Mouse (Mus musculus) forebrain, embryonic 15.5 days (tissue): ENCODE results near the gene Nfia. TPM values are rescaled to one million over a fixed set of nuclear protein-coding genes. Genes with fewer than 3 reads are reported as not detected.

ENCODE experiments used
- ATAC-seq: fragments of 200-750 bp; cut with Nextera tagmentation; replicated peaks from 2 replicates; pipeline ENCODE4 v1.8.0; 2017; ENCODE audit warnings: mild to moderate bottlenecking, moderate TSS enrichment, moderate library complexity
- H3K27ac ChIP-seq: fragments of 300-500 bp; sonication (generic); replicated peaks from 2 replicates; pipeline ENCODE4 v1.5.1; 2015; ENCODE audit warnings: mild to moderate bottlenecking, inconsistent platforms
- H3K27me3 ChIP-seq: fragments of 300-500 bp; sonication (generic); 2 replicates; pipeline ENCODE4 v1.6.1; 2015; ENCODE audit warnings: inconsistent platforms
- H3K36me3 ChIP-seq: fragments of 300-500 bp; sonication (generic); 2 replicates; pipeline ENCODE4 v1.6.1; 2015; ENCODE audit warnings: mild to moderate bottlenecking, inconsistent platforms
- H3K4me1 ChIP-seq: fragments of 300-500 bp; sonication (generic); 2 replicates; pipeline ENCODE4 v1.6.1; 2015; ENCODE audit warnings: inconsistent platforms
- H3K4me2 ChIP-seq: fragments of 300-500 bp; sonication (generic); replicated peaks from 2 replicates; pipeline ENCODE4 v1.6.1; 2015; ENCODE audit warnings: mild to moderate bottlenecking, inconsistent platforms
- H3K4me3 ChIP-seq: fragments of 300-500 bp; sonication (generic); 2 replicates; pipeline ENCODE4 v1.5.1; 2015; ENCODE audit warnings: mild to moderate bottlenecking, inconsistent platforms
- H3K9ac ChIP-seq: fragments of 300-500 bp; sonication (generic); replicated peaks from 2 replicates; pipeline ENCODE4 v1.6.1; 2015; ENCODE audit warnings: mild to moderate bottlenecking, inconsistent platforms
- H3K9me3 ChIP-seq: fragments of 300-500 bp; sonication (generic); 2 replicates; pipeline ENCODE4 v1.6.1; 2016; ENCODE audit warnings: inconsistent platforms
- WGBS: fragments of 180-500 bp; shearing (Covaris S2); methylation state at CpG from one replicate; pipeline ENCODE4 v1.1.7; 2015; ENCODE audit warnings: mixed read lengths; 5-methylcytosine and 5-hydroxymethylcytosine counted together
- polyA plus RNA-seq: library from polyadenylated mRNA; unstranded; fragments of >200 nt; fragmentation: Nextera tagmentation; extraction: Ambion mirVana; gene quantifications from 2 replicates; pipeline ENCODE4 v1.2.1, GENCODE M21; 2015

Nfia gene
- polyA plus RNA-seq, 1 experiment from 2014 or later: 98.3 TPM

- WGBS: 84% methylated on average over 11 of the region's 11 CpGs
- H3K4me1 ChIP-seq: peaks cover 2% of the 10 kb centered on the region
- H3K9me3 ChIP-seq: no peaks in the 10 kb centered on the region
- H3K4me3 ChIP-seq: no peak overlapping the region
- H3K27me3 ChIP-seq: no peaks in the 10 kb centered on the region
- H3K4me2 ChIP-seq: no peak overlapping the region
- ATAC-seq: no peak
- H3K36me3 ChIP-seq: no peaks in the 10 kb centered on the region
- H3K27ac ChIP-seq: no peak overlapping the region
- no peak overlapping the region for H3K9ac ChIP-seq
Measured at GRCm38 (mm10) chr4:97991395-97991794, 218.9 kb downstream of the Nfia start.

- H3K9me3 ChIP-seq: no peaks in the 10 kb centered on the region
- H3K4me2 ChIP-seq: no peak overlapping the region
- no peak overlapping the region for H3K9ac ChIP-seq
- H3K4me1 ChIP-seq: peaks cover 6% of the 10 kb centered on the region
- no peaks in the 10 kb centered on the region for H3K27me3 ChIP-seq
- H3K36me3 ChIP-seq: no peaks in the 10 kb centered on the region
- H3K27ac ChIP-seq: no peak overlapping the region
- no peak for ATAC-seq
- WGBS: 27% methylated on average over 3 of the region's 3 CpGs
- H3K4me3 ChIP-seq: no peak overlapping the region
Measured at GRCm38 (mm10) chr4:97991880-97992279, 219.3 kb downstream of the Nfia start.

GRCm38 (mm10) chr4:97995911-97996712 lies 223.6 kb downstream of the Nfia start:
- ATAC-seq: no peak
- Histone ChIP-seq H3K9me3 (no peaks in the 10 kb centered on the region), H3K36me3 (no peaks in the 10 kb centered on the region), H3K9ac (no peak overlapping the region), H3K4me2 (no peak overlapping the region), H3K4me1 (peaks cover 23% of the 10 kb centered on the region), H3K27ac (peak overlapping the region; percentile 31; the same call in 1 of the 2 replicates), H3K4me3 (no peak overlapping the region), H3K27me3 (no peaks in the 10 kb centered on the region)
- 77% methylated on average over 8 of the region's 8 CpGs for WGBS

- H3K4me3 ChIP-seq: no peak overlapping the region
- H3K27ac ChIP-seq: peak overlapping the region; percentile 31
- H3K36me3 ChIP-seq: no peaks in the 10 kb centered on the region
- H3K4me2 ChIP-seq: no peak overlapping the region
- WGBS: 67% methylated on average over 11 of the region's 11 CpGs
- peak; percentile 76 for ATAC-seq
- no peaks in the 10 kb centered on the region for H3K9me3 ChIP-seq
- no peaks in the 10 kb centered on the region for H3K27me3 ChIP-seq
- peaks cover 28% of the 10 kb centered on the region for H3K4me1 ChIP-seq
- H3K9ac ChIP-seq: no peak overlapping the region
Measured at GRCm38 (mm10) chr4:97997151-97997817, 224.8 kb downstream of the Nfia start.

- H3K36me3 ChIP-seq: no peaks in the 10 kb centered on the region
- no peak overlapping the region for H3K4me3 ChIP-seq
- no peaks in the 10 kb centered on the region for H3K27me3 ChIP-seq
- no peak overlapping the region for H3K4me2 ChIP-seq
- no peak overlapping the region for H3K9ac ChIP-seq
- peaks cover 50% of the 10 kb centered on the region for H3K4me1 ChIP-seq
- WGBS: 73% methylated on average over 5 of the region's 5 CpGs
- H3K9me3 ChIP-seq: no peaks in the 10 kb centered on the region
- H3K27ac ChIP-seq: peak overlapping the region; percentile 80
- no peak for ATAC-seq
Measured at GRCm38 (mm10) chr4:98002206-98002605, 229.7 kb downstream of the Nfia start.

GRCm38 (mm10) chr4:98003323-98004107 lies 231.0 kb downstream of the Nfia start:
- H3K4me2 ChIP-seq: no peak overlapping the region
- 13% methylated on average over 12 of the region's 12 CpGs for WGBS
- no peaks in the 10 kb centered on the region for H3K27me3 ChIP-seq
- ATAC-seq: peak; percentile 75
- H3K4me3 ChIP-seq: no peak overlapping the region
- H3K36me3 ChIP-seq: no peaks in the 10 kb centered on the region
- H3K9me3 ChIP-seq: no peaks in the 10 kb centered on the region
- 0 out of 2 replicates have a peak overlapping the region, but pooled peaks have one; percentile 0 for H3K9ac ChIP-seq
- H3K4me1 ChIP-seq: peaks cover 46% of the 10 kb centered on the region
- H3K27ac ChIP-seq: peak overlapping the region; percentile 80

GRCm38 (mm10) chr4:98004108-98004625 lies 231.6 kb downstream of the Nfia start:
- Histone ChIP-seq H3K9ac (no peak overlapping the region), H3K9me3 (no peaks in the 10 kb centered on the region), H3K27me3 (no peaks in the 10 kb centered on the region), H3K27ac (peak overlapping the region; percentile 80), H3K36me3 (no peaks in the 10 kb centered on the region), H3K4me2 (no peak overlapping the region), H3K4me3 (no peak overlapping the region), H3K4me1 (peaks cover 49% of the 10 kb centered on the region)
- peak; percentile 87 for ATAC-seq
- WGBS: 3% methylated on average over 11 of the region's 11 CpGs

- WGBS: 39% methylated on average over 6 of the region's 6 CpGs
- H3K9ac ChIP-seq: no peak overlapping the region
- no peaks in the 10 kb centered on the region for H3K9me3 ChIP-seq
- no peak for ATAC-seq
- H3K27ac ChIP-seq: peak overlapping the region; percentile 80
- H3K4me2 ChIP-seq: no peak overlapping the region
- H3K27me3 ChIP-seq: no peaks in the 10 kb centered on the region
- H3K4me1 ChIP-seq: peaks cover 56% of the 10 kb centered on the region
- no peaks in the 10 kb centered on the region for H3K36me3 ChIP-seq
- no peak overlapping the region for H3K4me3 ChIP-seq
Measured at GRCm38 (mm10) chr4:98004986-98005385, 232.5 kb downstream of the Nfia start.

GRCm38 (mm10) chr4:98008814-98009368 lies 236.4 kb downstream of the Nfia start:
- Histone ChIP-seq H3K9me3 (no peaks in the 10 kb centered on the region), H3K27me3 (no peaks in the 10 kb centered on the region), H3K36me3 (no peaks in the 10 kb centered on the region), H3K9ac (no peak overlapping the region), H3K4me3 (no peak overlapping the region), H3K27ac (peak overlapping the region; percentile 73), H3K4me2 (no peak overlapping the region), H3K4me1 (peaks cover 45% of the 10 kb centered on the region)
- 30% methylated on average over 4 of the region's 4 CpGs for WGBS
- ATAC-seq: 0 out of 2 replicates have a peak, but pooled peaks have one; percentile 12

GRCm38 (mm10) chr4:98009966-98010365 lies 237.4 kb downstream of the Nfia start:
- WGBS: 71% methylated on average over 2 of the region's 2 CpGs
- no peak overlapping the region for H3K9ac ChIP-seq
- H3K9me3 ChIP-seq: no peaks in the 10 kb centered on the region
- no peaks in the 10 kb centered on the region for H3K27me3 ChIP-seq
- peaks cover 34% of the 10 kb centered on the region for H3K4me1 ChIP-seq
- H3K4me2 ChIP-seq: no peak overlapping the region
- H3K27ac ChIP-seq: peak overlapping the region; percentile 73
- H3K36me3 ChIP-seq: no peaks in the 10 kb centered on the region; the same call in 1 of the 2 replicates
- 0 out of 2 replicates have a peak, but pooled peaks have one; percentile 27 for ATAC-seq
- no peak overlapping the region for H3K4me3 ChIP-seq

GRCm38 (mm10) chr4:98019811-98020210 lies 247.3 kb downstream of the Nfia start:
- Histone ChIP-seq H3K4me1 (peaks cover 28% of the 10 kb centered on the region), H3K9me3 (no peaks in the 10 kb centered on the region), H3K36me3 (peaks cover 3% of the 10 kb centered on the region; the same call in 1 of the 2 replicates), H3K27ac (no peak overlapping the region), H3K4me3 (no peak overlapping the region), H3K27me3 (no peaks in the 10 kb centered on the region), H3K4me2 (no peak overlapping the region), H3K9ac (no peak overlapping the region)
- 87% methylated on average over 3 of the region's 3 CpGs for WGBS
- no peak for ATAC-seq
